Mouse (Mus musculus) thymus, postnatal 36 days (tissue): Measurements from ENCODE around the gene Atp6v1e2.

Source experiments
- DNase-seq, 2 experiments: peaks; one replicate each; pipeline ENCODE4 v3.0.0; 2022; ENCODE audit warnings: mixed read lengths in 2 of 2

Gene Atp6v1e2

DNA sequence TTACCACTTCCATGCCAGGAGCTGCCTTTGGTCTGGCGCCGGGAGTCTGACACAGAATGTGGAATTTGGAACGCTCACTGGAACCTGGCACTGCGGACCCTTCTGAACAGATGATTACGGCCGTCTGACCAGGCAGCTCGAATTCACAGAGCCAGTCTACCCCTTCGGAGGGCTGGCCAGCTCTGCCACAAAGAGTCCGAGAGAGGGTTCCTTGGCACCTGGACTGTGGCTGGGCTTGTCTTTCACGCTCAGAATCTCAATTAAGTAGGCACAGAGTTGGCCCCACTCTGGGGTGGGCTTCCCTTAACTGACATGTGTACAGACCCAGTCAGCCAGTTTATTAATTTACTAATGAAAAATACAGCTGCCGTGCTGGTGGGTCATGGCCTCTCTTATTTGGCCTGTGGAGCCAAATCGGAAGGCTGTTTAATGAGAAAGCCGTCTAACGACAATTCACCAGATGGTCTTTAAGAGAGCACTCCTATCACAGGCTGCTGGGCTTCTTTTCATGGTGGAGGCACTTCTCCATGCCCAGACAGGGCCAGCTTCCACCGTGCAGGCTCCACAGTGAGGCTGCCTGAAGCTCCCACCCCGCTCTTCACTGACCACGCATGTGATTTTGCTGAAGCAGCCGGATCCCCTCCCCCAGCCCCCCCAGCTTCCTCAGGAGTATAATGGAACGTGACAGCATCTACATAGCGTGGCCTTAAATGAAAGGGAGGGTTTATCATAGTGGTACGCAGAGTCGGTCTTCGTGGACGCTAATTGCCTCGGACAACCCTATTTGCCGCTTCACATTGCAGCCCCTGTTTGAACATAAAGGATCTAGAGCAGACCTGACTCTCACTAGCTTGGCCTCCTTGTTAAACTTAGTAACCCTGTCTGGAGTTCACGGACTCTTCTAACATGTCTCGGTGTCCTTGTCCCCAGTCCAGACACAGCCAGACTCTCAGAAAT is at the start of gene Atp6v1e2:
Gene Atp6v1e2, minus strand, starts transcription at position 58 of the 957 bp plus-strand sequence.
- DNase-seq: no peak

DNA sequence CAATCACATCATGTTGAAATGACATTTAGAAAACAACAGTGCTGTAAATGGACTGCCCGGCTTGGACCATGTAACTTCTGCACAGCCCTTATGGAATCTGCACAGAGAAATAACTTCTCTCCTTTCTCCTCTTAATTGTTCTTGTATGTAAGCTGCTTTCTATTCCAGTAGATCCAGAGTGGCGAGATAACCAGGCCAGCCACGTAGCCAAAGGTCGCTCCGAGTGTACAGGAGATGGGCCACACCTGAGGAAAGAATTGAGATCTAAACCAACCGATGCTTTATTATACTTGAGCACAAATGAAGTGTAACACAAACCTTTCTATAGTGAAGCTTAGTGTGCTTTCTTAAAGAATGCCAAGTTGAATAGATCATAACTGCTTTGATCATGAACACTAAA is 49.6 kb upstream of the Atp6v1e2 start:
- no peak for DNase-seq

DNA sequence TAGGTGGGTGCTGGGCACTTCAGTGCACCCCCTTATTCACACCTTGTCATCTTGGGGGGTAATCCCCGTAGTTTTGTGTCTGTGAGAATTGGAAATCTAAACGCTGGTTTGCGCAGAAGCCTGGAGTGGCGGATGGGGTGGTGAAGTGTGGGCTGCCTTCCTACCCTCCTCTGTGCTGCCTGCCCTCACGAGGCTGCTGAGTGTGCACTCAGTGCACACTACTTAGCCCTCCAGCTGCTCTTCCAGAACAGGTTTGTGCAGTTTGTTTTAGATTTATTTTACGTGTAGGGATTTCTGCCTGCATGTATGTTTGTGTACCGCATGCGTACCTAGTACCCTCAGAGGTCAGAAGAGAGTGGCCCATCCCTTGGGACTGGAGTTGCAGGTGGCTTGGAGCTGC is 43.6 kb upstream of the Atp6v1e2 start:
- no peak for DNase-seq

GRCm38 (mm10) chr17:86988601-86989184 is 41.0 kb upstream of the Atp6v1e2 start:
- DNase-seq: peak; percentile 31 to 64

- DNase-seq: peak; percentile 44 to 70
These were observed 40.5 kb upstream of the Atp6v1e2 start for GRCm38 (mm10) chr17:86988161-86988560.

DNA sequence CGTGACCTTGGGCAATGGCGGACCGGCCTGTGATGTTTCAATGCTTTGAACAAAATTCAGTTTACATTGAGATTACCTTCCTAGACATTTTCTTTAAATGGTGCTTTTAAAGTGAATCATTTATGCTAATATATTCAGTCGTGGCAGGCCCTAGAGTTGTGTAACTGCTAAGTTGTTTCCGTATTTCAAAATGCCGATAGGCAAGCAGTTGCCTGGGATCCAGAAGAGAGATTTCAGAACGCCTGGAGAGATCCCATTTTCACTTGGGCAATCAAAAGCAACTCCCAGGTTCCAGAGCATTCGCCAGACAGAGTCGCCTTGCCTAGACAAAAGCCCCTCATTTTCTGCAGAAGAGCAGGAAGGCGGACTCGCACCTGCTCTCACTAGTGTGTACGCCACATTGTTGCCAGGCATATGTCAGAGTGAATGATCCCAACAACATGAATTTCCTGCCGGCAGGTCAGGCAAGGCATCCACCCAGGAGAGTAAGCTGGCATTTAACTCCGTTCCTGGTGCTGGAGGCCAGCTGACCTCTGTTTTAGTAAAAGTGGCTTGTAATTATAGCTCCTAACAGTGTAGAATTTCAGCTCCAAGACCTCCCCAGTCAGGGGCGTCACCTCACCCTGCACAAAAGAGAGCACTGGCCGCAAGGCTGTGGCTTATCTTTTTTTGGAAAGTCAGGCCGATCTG is 38.9 kb upstream of the Atp6v1e2 start:
- no peak for DNase-seq

DNA sequence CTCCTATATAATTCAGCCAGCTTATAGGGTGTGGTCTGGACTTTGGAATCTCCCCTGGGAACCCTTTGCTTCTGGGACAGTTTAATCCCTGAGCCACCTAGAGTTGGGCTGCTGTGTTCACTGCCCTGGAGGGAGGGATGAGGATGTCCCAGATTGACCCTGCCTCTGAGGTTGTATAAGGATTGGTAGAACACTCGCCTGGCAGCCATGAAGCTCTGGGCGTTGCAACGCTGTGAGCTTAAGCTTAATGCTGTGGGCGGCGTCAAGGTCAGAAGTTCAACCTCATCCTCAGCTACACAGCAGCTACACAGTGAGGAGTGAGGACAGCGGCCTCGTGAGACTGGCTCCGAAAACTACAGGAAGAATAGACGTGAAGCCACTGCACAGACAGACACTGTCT is 34.8 kb upstream of the Atp6v1e2 start:
- no peak for DNase-seq

DNA sequence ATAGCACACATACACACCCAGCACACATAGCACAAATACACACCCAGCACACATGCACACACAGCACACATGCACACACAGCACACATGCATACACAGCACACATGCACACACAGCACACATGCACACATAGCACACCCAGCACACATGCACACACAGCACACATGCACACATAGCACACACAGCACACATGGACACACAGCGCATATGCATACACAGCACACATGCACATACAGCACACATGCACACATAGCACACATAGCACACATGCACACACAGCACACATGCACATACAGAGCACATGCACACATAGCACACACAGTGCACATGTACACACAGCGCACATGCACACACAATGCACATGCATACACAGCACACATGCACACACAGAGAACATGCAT is 34.0 kb upstream of the Atp6v1e2 start:
- DNase-seq: no peak

GRCm38 (mm10) chr17:86981205-86981604 is 33.5 kb upstream of the Atp6v1e2 start:
- DNase-seq: no peak

DNA sequence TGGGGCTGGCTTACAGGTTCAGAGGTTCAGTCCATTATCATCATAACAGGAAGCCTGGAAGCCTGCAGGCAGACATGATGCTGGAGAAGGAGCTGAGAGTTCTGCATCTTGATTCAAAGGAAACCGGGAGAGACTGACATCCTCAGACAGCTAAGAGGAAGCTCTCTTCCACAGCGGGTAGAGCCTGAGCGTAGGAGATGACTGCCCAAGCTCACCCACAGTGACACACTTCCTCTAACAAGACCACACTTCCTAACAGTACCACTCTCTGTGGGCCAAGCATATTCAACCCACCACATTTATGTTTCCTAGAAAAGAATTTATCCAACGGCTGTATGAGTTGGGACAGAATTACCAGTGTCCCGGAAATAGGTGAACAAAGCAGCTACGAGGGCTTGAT is 30.8 kb upstream of the Atp6v1e2 start:
- no peak for DNase-seq

DNA sequence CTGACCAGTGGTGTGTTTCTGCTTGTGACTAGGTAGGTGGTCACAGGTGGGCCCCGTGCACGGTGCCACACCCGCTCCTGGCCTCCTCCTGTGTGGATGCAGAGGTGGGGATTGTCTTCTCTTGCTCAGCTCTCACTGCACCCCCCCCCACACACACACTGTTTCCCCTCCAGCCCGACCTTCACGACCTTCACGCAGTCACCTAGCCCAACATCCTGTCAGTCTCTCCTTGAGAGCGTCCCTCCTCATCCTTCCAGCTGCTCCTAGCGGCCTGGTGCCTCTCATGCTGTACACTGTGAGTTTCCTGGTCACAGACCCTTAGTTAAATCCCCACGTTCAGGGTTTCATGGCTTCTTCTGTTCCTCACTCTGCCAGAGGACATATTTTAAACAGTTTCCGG is 28.7 kb upstream of the Atp6v1e2 start:
- DNase-seq: peak in 1 of 2 experiments; percentile 43

GRCm38 (mm10) chr17:86973097-86973496 is 25.4 kb upstream of the Atp6v1e2 start:
- no peak for DNase-seq

GRCm38 (mm10) chr17:86971860-86972259 is 24.2 kb upstream of the Atp6v1e2 start:
- DNase-seq: no peak

DNA sequence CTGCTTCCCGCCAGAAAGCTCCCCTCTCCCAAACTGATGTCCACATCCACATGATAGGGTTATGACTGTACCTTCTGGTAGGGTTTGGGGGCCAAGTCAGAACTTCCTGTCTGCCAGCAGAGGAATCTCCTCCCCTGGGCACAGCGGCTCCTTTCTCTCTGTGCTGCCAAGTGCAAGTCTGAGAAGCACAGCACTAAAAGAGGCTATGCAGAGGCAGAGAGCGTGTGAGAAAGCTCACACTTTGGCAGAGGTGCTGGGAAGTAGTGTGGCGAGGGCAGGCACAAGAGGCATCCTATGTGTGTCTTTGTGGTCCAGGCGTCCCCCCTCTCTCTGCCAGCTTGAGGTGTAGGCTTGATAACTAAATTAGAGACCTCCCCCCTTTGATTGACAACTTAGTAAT is 23.3 kb upstream of the Atp6v1e2 start:
- peak in 1 of 2 experiments; percentile 32 for DNase-seq

- DNase-seq: peak in 1 of 2 experiments; percentile 44
These were observed 22.5 kb upstream of the Atp6v1e2 start for GRCm38 (mm10) chr17:86970026-86970750.

DNA sequence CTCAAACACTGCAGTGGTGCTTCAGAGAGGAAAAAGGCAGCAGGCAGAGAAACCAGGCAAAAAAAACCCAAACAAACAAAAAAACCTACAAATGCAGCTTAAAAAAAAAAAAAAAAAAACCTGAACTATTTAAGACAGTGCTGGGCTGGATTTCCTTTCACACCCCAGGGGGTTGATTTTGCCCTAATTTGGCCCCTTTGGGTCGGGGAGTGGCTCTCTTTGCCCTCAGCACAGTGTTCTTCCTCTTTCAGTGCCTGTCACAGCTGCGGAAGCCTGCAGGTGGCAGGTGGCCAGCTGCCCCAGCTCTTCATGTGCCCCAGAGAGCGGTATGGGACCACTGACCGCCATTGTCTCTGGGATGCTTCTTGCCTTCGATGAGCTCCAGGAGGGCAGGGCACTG is 21.9 kb upstream of the Atp6v1e2 start:
- DNase-seq: peak; percentile 55 to 70

- DNase-seq: peak in 1 of 2 experiments; percentile 27
These were observed 20.9 kb upstream of the Atp6v1e2 start for GRCm38 (mm10) chr17:86968581-86968980.

- DNase-seq: peak in 1 of 2 experiments; percentile 49
These were observed 20.1 kb upstream of the Atp6v1e2 start for GRCm38 (mm10) chr17:86967536-86968525.

DNA sequence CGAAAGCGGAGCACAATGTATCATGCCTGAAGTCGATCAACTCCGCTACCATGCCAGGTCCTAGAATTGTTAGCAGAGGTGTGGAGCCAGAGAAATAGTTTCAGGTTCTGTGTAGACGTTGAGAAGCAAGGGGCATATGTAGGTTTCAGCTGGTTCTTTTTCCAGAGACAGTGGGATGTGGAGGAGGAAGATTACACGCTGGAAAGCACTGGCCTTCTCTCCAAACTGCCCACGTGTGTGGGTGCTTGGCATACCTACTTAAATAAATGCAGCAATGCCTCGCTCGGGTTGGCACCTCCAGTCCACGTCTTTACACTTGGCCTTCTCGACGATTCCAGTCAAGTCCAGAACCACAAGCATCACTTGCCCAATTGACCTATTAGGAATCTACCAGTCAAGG is 19.4 kb upstream of the Atp6v1e2 start:
- DNase-seq: no peak

GRCm38 (mm10) chr17:86966040-86966439 is 18.3 kb upstream of the Atp6v1e2 start:
- DNase-seq: no peak

DNA sequence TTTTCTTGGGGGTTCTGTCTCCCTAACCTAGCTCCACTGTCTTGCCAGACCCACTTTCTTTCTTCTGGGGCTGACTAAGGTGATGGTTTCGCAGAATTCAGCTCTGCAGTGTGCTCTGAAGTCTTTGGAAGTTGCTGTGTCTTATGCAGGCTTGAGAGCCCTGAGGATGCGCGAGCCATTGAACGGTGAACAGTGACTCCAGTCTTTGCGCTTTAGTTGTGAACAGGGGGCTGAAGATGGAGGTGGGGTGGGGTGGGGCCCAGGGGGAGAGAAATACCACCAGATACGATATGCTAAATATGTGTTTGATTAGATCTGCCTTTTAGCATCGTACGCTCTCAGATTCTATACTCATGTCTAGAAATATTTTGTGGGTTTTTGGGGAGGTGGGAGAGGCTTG is 17.4 kb upstream of the Atp6v1e2 start:
- DNase-seq: no peak
